Mouse (Mus musculus): ENCODE data around the gene Myl9.

The Myl9 gene

DNA sequence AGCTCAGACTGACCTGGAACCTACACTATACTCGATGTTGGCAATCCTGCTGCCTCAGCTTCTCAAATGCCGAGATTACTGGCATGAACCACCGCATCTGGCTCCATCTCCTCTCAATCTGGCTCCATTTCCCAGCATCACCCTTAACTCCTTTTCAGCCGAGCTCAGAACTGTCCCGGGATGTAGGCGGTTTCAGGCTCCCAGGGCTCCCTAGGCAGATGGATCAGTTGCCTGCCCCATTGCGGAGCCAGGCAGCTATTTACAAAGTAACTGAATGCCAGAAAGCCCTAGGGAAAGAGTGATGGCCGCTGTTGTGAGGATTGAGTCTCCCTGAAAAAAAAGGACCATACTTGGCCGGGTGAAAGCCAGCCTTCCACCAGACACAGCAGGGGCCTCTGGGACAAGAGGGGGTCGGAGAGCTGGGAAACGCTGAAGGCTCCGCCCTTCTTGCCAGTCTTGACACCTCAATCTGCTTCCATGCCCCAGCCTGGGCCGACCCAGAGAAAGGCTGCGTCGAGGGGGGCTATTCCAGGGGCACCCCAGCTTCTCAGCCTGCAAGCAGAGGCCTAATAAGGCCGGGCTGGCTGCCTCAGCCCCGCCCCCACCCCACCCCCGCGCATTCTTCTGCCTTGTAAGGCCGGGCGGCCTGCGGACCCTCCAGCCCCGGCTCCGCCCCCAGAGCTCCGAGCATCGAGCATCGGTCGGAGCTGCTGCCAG, at the start of gene Myl9:
Gene Myl9 (plus strand): TSS at position 683 of the 717 bp plus-strand sequence.
- DNase-seq (ENCODE audit: low read depth in 2 of 2, low spot score in 2 of 2): no peak

DNA sequence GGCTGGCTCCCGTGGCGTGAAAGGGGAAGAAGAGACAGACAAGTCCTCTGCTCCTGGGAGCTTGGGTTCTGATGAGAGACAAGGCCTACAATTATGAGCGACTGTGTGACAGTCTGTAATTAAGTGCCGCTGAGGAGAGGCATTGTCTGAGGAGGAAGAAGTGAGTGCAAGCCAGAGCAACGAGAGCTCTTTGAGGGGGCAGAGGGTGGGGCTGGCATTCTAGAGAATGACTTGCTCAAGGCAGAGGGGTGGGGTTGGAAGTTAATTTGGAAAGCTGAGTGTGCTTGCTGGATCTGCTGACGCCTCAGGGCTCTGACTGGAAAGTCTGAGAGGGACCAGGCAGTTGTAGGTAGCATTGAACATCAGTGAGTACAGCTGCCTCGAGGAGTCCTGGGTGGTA, 48.9 kb upstream of the Myl9 start:
- DNase-seq (ENCODE audit: low read depth in 2 of 2, low spot score in 2 of 2): no peak

DNA sequence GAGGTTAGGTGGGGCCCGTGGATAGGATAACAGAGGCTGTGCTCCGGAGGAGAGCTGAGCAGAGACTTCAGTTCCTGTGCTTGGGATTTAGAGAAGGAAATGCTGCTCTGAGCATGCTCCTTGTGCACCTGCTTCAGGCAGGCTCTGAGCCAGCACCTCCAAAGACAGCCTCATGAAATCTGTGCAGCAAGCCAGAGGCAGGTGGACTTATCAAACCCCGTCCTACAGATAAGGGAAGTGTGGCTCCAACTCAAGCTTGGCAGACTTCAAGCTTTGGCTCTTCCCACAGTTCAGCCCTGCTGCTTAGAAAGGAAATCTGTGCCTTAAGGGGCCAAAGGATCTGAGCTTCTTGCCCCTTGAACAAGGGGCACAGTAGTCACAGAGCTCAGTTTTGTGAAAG, 48.3 kb upstream of the Myl9 start:
- DNase-seq (ENCODE audit: low read depth in 2 of 2, low spot score in 2 of 2): no peak

DNA sequence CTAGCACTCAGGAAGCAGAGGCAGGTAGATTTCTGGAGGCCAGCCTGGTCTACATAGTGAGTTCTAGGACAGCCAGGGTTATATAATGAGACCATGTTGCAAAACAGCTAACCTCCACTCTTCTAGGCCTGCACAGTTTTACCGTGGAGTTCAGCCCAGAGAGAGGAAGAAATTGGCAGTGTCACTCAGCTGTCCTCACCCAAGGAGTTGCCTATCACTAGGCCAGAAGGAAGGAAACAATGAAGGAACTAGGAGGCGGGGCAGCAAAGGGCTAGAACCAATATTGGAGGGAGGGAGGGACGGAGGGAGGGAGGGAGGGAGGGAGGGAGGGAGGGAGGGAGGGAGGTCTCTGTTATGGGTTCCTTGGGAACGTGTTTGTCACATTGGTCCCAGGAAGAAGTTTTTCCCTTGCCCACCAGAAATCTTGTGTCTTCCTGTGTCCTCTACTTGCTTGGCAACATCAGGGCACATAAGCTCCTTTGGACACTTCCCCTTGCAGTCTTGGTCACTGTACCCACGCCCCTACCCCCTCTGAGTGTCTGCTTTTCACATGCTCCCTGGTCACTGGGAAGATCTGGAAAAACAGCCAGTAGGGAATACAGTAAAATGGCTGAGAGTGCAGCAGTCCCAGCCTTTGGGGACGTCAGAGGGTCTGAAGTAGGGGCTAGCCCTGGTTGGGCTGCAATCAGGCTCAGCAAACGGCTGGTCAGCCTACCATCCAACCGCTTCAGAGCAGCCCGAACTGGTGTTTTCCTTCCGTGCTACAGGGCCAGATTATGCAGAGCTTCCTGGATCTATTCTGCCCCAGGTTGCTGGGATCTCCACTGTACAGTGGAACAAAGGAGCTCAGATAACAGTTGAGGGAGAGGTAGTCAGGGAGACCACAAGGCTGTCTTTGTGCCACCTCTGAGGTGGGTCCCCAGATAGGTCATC, 45.4 kb upstream of the Myl9 start:
- DNase-seq (ENCODE audit: low read depth in 2 of 2, low spot score in 2 of 2): no peak

DNA sequence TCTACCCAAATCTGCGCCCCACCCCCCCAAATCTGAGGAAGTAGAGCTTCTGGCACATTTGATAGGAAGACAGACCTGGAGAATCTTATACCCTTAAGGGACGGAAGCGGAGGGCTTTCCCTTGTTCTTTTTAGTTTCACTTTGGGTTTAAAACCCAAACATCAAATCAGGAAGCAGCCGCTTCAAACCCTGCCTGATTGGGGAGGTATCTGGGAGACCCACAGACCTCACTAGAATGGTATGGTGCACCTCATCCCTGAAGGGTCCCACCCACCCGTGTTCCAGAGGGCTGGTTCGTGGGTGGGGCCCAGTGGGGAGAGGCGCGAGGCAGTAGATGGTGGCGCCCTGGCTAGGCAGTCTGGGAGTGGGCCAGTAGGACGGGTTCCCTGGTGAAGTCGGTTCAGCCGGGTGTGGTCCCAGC, 44.7 kb upstream of the Myl9 start:
- DNase-seq (ENCODE audit: low read depth in 2 of 2, low spot score in 2 of 2): peak; percentile 63 to 64

DNA sequence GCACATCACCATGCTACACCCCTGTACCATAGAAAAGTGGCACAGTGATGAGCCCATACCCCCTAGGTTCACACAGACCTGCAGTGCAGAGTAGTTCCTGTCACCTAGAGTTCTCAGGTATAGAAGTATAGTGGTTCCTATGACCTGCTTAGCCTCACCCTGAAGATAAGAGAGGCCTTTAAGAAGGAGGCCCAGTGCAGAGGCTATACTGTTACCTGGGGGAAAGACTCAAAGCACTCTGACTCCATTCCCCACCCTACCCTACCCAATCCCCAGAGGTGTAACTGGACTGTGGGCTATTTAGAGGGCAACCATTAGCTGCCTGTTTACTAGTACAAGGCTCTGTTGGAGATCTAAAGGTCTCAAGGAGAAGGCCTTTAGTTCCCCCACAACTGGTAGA, 43.6 kb upstream of the Myl9 start:
- no peak for DNase-seq (ENCODE audit: low read depth in 2 of 2, low spot score in 2 of 2)

DNA sequence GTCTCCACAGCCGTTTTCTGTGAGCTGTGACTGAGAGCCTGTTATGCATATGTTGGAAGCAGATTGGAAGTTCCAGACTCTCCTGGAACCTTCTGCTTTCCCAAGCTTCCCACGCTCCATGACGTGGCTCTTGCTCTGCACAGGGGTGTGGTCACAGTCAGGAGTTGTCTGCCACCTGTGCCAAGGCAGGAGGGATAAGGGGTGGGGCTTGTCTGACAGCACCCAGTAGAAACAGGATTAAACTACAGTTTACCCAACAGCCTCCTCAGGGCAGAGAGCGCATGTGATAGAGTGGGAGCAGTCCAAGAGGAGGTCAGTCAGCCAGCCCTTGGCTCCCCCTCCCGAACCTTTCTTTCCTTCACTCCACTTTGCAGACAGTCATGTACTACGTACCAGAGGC, 43.1 kb upstream of the Myl9 start:
- no peak for DNase-seq (ENCODE audit: low read depth in 2 of 2, low spot score in 2 of 2)

DNA sequence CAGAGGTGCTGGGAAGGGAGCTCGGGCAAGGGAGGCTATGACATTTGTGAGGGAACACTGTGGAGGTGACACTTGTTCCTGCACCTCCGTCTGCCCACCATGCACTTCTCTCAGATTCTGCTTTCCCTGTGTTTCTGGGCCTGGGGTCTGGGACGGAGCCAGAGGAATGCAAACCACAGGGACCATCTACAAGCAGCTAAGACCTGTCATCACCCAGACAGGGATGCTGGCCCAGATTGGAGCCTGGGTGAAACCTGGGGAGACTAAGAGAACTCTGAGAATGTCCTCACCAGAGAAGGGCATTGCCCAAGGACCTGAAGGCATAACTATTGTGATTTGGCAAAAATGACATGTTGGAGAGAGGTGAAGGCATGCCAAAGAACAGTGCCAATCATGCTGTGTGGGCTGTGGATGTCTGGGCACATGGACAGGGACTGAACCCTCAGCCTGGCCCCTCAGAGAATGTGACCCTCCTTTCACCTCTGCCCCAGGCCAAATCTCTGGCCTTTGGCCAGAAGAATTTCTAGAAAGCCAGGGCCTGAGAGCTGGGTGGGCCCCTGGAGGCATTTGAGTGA, 39.4 kb upstream of the Myl9 start:
- no peak for DNase-seq (ENCODE audit: low read depth in 2 of 2, low spot score in 2 of 2)

DNA sequence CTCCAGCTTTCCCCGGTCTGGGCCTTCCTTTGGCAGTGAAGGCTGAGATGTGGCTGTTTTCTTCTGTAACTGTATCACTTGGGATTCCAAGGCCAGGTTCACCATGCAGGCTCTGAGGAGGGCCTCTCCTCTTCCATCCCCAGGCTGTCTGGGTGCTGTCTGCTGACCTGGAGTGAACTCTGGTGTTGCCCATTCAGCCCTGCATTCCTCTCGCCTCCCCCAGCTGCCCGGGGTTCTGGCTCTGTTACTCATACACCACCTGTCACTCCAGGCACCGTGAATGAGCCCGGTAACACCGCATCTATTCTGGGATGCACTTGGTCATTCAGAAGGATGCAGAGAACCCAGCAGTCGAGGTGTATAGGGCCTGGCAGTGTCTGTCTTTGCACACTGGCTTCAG, 38.4 kb upstream of the Myl9 start:
- DNase-seq (ENCODE audit: low read depth in 2 of 2, low spot score in 2 of 2): no peak

DNA sequence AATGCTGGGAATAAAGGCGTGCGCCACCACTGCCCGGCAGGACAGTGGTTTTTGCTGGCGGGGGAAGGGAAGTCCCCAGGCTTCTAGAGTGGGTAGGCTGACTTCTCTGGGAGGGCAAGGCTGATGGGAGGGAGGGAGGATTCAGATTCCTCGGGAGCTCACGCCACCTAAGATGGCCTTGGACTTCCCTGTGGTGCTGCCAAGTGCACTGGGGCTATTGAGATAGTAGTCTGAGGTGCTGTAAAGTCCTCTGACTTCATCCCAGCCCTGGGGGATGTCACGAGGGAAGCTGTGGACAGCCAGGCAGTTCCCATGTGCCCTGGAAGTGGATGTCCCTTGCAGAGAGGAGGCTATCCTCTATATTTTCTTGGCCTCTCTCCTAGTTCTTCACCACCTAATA, 37.2 kb upstream of the Myl9 start:
- no peak for DNase-seq (ENCODE audit: low read depth in 2 of 2, low spot score in 2 of 2)

DNA sequence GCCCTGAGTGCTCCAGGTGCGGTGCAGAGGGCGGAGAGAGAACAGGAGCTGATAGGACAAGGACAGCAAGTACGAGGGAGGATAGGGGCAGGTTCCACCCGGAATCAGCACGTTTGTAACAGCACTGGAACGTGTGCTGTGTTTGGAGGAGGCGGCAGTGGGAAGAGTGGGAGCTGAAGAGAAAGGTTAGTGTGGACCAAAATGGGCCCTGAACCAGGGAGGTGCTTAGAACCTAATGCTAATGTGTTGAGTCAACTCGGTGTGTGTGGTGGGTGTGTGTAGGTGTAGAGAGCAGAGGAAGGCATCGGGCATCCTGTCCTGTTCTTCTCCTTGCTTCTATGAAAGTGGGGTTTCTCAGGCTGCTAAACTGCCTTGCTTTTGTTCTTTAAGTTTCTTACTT, 34.0 kb upstream of the Myl9 start:
- DNase-seq (ENCODE audit: low read depth in 2 of 2, low spot score in 2 of 2): no peak

DNA sequence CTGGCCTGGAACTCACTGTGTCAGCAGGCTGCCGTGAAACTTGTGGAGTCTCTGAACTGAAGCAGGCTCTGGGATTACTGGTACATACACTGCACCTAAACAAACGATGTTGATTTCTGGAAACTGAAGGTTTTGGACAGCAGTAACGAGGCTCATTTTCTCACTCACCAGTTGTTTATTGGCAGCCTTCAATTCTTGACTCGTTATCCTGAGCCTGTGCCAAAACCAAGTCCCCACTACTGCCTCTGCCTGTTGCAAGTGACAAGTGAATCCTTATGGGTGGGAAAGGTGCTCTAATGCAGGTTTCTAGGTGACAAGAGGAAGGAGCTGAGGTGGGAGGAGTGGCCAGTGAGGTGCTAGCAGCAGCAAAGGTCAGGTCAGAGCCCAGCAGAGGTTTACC, 33.2 kb upstream of the Myl9 start:
- no peak for DNase-seq (ENCODE audit: low read depth in 2 of 2, low spot score in 2 of 2)

DNA sequence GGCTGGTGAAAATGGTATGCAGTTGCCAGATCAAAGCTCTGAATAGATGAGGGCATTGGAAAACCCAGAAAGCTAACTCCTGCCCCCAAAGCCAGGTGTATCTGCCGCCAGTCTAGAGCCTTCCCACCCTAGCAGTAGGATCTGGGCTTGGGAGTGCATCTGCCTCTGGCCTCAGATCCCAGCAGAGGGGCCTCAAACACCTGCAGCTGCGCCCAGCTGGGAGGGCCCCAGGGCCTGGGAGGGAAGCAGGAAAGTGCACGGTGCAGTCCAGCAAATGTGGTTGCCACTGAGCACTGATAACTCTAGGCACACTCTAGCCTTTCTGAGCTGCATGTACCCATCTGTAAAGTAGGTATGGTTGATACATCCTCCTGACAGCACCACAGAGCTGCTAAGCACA, 32.0 kb upstream of the Myl9 start:
- DNase-seq (ENCODE audit: low read depth in 2 of 2, low spot score in 2 of 2): no peak

DNA sequence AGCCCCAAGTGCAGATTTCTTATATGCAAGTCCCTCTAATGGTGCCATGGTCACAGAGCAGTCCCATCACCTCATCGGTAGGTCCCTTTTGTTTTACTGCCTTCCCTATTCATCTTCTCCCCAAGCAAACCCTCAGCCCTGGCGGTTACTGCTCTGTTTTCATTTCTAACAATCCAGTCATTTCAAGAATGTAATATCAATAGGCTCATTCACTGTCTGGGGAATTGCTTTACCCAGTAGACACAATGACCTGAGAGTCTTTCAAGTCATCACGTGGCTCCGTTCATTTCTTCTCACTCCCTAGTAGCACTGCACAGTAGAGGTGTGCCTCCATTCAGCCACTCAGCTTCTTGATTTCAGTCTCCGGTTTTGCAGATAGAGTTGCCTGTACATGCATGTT, 30.8 kb upstream of the Myl9 start:
- no peak for DNase-seq (ENCODE audit: low read depth in 2 of 2, low spot score in 2 of 2)

DNA sequence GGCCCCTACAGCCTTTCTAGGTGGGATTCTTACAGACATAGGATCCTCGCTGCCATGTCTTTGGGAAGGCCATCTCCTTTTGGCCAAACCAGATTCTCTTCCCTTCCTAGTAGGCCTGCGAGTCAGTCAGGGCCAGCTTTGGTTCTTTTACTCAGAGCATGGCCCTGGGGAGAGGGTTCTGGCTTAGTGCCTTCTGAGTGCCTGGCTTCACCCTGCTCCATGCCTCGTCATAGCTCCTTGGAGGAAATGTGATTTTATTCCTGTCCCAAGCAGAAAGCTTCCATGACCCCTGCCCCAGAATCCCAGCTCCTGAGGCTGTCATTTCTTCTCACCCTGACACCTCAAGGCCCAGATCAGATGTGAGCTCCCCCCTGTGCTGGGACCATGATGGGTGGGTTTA, 27.9 kb upstream of the Myl9 start:
- DNase-seq (ENCODE audit: low read depth in 2 of 2, low spot score in 2 of 2): no peak

DNA sequence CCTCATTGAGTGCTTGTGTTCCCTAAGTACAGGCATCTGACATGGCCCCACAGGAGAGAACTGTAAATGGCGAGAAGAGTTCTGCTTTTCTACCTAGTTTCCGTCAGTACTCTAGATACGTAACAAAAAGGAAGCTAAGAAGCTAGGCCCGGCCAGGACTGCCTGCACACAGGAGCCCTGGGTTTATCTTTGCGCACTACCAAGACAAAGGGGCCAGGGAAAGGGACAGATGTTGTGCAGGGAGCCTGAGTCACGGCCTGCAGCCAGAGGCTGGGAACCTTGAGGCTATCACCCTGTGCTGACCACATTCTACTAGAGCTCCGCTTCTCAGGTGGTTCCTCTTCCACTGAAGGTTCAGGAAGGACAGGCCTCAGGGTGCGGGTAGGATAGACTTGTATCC, 25.5 kb upstream of the Myl9 start:
- no peak for DNase-seq (ENCODE audit: low read depth in 2 of 2, low spot score in 2 of 2)

DNA sequence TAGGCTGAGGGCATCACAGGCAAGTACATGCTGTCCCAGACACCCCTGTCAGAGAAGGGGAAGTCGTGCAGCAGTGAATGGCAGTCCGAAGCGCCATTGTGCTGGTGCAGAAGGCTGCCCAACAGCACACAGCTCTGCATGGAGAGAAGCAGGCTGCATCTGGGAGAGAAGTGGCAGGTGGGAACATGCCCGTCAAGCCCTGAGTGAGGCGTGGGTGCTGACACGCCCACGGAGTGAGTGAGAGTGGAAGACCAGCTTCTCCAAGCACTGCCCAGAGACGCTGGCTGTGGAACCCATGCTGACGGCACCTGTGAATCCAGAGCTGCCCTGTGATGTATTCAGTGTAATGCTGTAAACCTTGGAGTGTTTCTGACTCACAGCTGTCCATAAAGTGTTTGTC, 18.3 kb upstream of the Myl9 start:
- DNase-seq (ENCODE audit: low read depth in 2 of 2, low spot score in 2 of 2): no peak

DNA sequence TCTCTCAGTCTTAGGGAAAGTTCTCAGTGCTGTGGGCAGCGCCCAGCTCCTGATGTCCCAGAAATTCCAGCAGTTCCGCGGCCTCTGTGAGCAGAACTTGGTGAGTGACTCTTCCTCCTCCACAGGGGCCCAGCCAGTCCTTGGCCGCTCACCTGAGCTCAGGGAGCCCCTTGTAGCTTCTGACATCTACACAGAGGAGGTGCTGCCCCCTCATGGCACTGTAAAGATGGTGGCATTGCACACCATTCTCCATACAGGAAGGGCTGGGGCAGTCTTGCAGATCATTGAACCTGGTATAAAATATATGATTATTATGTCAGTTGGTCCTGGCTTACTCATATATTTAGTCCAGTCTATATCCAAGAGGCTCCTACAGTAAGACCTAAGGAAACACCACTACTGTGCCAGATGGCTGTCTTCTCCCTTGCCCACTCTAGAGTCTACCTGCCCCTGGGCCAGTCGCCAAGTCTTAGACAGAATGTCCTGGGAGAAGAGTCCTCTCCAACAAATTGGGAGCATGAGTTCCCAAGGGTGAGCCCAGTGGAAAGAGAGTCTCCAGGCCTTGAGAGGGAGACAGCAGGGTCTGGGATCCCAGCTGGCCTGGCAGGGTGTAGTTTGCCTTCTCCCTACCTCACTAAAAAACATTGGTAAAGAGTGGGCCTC, 14.2 kb upstream of the Myl9 start:
- no peak for DNase-seq (ENCODE audit: low read depth in 2 of 2, low spot score in 2 of 2)

DNA sequence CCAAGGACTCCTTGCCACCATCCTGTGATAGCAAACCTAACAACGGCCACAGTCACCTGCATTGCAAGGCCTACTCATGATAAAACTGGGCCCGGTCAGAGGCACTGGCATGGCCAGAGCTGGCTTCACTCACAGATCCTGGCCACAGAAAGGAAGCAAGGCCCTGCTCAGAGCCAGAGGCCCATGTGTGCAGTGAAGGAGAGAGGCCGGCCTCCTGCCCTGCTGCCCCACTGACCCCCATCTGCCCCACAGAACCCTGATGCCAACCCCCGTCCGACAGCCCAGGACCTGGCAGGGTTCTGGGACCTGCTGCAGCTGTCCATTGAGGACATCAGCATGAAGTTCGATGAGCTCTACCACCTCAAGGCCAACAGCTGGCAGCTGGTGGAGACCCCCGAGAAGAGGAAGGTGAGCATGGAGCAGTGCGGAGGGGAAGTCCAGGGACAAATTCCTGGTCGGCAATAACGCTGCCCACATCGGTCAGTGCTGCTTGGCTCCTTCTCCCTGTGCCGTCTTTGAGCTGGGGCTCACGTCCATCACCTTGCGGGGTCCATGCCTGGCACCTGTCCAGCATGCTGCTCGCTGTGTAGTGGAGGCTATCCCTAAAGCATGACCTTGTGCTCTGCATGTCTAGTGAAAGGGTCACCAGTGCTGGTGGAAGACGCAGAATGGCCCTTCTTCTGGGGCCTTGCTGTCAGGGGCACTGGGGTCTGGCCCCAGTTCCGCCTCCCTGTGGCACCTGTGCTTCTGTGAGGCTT, 13.5 kb upstream of the Myl9 start:
- no peak for DNase-seq (ENCODE audit: low read depth in 2 of 2, low spot score in 2 of 2)

DNA sequence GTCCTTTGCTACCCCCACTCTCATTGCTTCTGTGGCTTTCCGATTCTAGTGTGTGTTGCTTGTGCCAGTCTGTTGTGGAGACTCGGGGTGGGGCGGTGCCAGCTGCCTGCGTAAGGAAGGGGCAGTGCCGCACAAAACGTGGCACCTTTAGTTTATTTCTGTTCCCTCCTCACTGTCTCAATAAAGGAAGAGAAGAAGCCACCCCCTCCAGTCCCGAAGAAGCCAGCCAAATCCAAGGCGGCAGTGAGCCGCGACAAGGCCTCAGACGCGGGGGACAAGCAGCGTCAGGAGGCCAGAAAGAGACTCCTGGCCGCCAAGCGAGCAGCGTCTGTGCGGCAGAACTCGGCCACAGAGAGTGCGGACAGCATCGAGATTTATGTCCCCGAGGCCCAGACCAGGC, 12.7 kb upstream of the Myl9 start:
- DNase-seq (ENCODE audit: low read depth in 2 of 2, low spot score in 2 of 2): no peak

DNA sequence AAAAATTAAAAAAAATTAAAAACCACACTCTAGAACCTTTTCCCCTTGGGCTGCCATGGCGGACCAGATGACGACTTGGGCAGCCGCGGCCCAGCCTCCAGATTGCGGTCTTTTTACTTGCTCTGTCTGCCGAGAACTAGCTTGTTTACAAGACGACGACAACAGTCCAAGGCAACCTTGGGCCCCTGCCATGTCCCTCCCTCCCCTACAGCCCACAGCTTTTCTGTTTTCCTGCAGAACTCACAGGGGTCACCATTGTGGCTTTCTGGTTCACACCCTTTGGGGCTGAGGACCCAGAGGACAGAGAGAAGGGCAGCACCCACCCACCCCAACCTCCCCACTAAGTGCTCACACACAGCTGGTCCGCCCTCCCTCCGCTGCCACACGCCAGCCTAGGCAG, 12.1 kb upstream of the Myl9 start:
- DNase-seq (ENCODE audit: low read depth in 2 of 2, low spot score in 2 of 2): no peak

Data from CD8-positive naive resting alpha-beta T cell, adult 2 months (primary cell).